Mouse (Mus musculus) lung, adult 2 months (tissue): ENCODE measurements around the gene Rnf44.

ENCODE experiments used
- CTCF ChIP-seq: fragments of 200-500 bp; IDR thresholded peaks from 2 replicates; pipeline ENCODE4 v1.5.1; 2011; ENCODE audit warnings: mild to moderate bottlenecking, low read length, control low read depth; ENCODE audit not compliant: insufficient read depth
- POLR2A ChIP-seq: fragments of 200-500 bp; IDR thresholded peaks from 2 replicates; pipeline ENCODE4 v1.6.1; 2011; ENCODE audit warnings: low read depth, mild to moderate bottlenecking, control low read depth, low read length, borderline replicate concordance; ENCODE audit errors: extremely low read depth

GRCm38 (mm10) chr13:54691737-54692136, 2.0 kb downstream of the Rnf44 start:
- TF ChIP-seq CTCF (no peak), POLR2A (no peak)
